Mouse (Mus musculus) bone marrow, adult 2 months (tissue): ENCODE measurements around the gene Cntn3. TPM values are rescaled to one million over a fixed set of nuclear protein-coding genes. Genes with fewer than 3 reads are reported as not detected.

ENCODE experiments used
- H3K27ac ChIP-seq: fragments of 200-500 bp; 2 replicates; pipeline ENCODE4 v1.5.1; 2012; ENCODE audit warnings: low read depth, mild to moderate bottlenecking, control low read depth, inconsistent platforms, low read length; ENCODE audit not compliant: control insufficient read depth, poor library complexity, insufficient read depth
- H3K4me1 ChIP-seq: fragments of 200-500 bp; 2 replicates; pipeline ENCODE4 v1.6.1; 2011; ENCODE audit warnings: low read length; ENCODE audit not compliant: control insufficient read depth, insufficient read depth
- H3K4me3 ChIP-seq: fragments of 200-500 bp; replicated peaks from 2 replicates; pipeline ENCODE3; 2011; ENCODE audit warnings: mild to moderate bottlenecking, low read depth, low read length, control low read depth; ENCODE audit not compliant: control insufficient read depth
- CTCF ChIP-seq: fragments of 200-500 bp; IDR thresholded peaks from 2 replicates; pipeline ENCODE4 v1.5.1; 2011; ENCODE audit warnings: low read length, control low read depth; ENCODE audit not compliant: control insufficient read depth, insufficient read depth
- POLR2A ChIP-seq: fragments of 200-500 bp; IDR thresholded peaks from 2 replicates; pipeline ENCODE4 v1.6.1; 2011; ENCODE audit warnings: low read depth, mild to moderate bottlenecking, control low read depth, low read length, borderline replicate concordance; ENCODE audit not compliant: control insufficient read depth
- WGBS: fragments of 180-500 bp; shearing (Covaris S2); methylation state at CpG from one replicate; pipeline ENCODE4 v1.1.7; 2018; 5-methylcytosine and 5-hydroxymethylcytosine counted together
- polyA plus RNA-seq: library from polyadenylated mRNA; stranded (reverse); fragments of >200 nt; gene quantifications from 2 replicates; pipeline ENCODE4 v1.2.4, GENCODE M21; 2011; ENCODE audit warnings: low replicate concordance; ENCODE audit not compliant: missing spikeins, insufficient read depth, insufficient read length

Cntn3 gene
- polyA plus RNA-seq, 1 experiment, result not detected

GRCm38 (mm10) chr6:102388590-102388989 lies 184.3 kb downstream of the Cntn3 start:
- TF ChIP-seq CTCF (no peak), POLR2A (no peak)
- WGBS, result 79% methylated on average over 4 of the region's 4 CpGs
- H3K4me3 ChIP-seq, result no peak overlapping the region
- no peak overlapping the region for H3K27ac ChIP-seq
- no peaks in the 10 kb centered on the region for H3K4me1 ChIP-seq

GRCm38 (mm10) chr6:102372112-102372511 lies 200.8 kb downstream of the Cntn3 start:
- Histone ChIP-seq H3K4me1 (no peaks in the 10 kb centered on the region), H3K27ac (no peak overlapping the region), H3K4me3 (no peak overlapping the region)
- 43% methylated on average over 1 of the region's 1 CpGs for WGBS
- TF ChIP-seq POLR2A, result no peak
- no peak for TF ChIP-seq CTCF

- Histone ChIP-seq H3K27ac (no peak overlapping the region), H3K4me3 (no peak overlapping the region), H3K4me1 (no peaks in the 10 kb centered on the region)
- TF ChIP-seq POLR2A (no peak), CTCF (no peak)
Measured at GRCm38 (mm10) chr6:102363880-102364279, 209.0 kb downstream of the Cntn3 start.

GRCm38 (mm10) chr6:102363291-102363832 lies 209.5 kb downstream of the Cntn3 start:
- H3K27ac ChIP-seq, result no peak overlapping the region
- 73% methylated on average over 3 of the region's 3 CpGs for WGBS
- no peak overlapping the region for H3K4me3 ChIP-seq
- H3K4me1 ChIP-seq, result no peaks in the 10 kb centered on the region
- TF ChIP-seq CTCF, result no peak
- no peak for TF ChIP-seq POLR2A

- Histone ChIP-seq H3K4me3 (no peak overlapping the region), H3K4me1 (no peaks in the 10 kb centered on the region), H3K27ac (no peak overlapping the region)
- TF ChIP-seq CTCF (no peak), POLR2A (no peak)
- WGBS, result 61% methylated on average over 3 of the region's 3 CpGs
Measured at GRCm38 (mm10) chr6:102332144-102332543, 240.8 kb downstream of the Cntn3 start.

GRCm38 (mm10) chr6:102326711-102327110 lies 246.2 kb downstream of the Cntn3 start:
- H3K4me1 ChIP-seq, result no peaks in the 10 kb centered on the region
- H3K27ac ChIP-seq, result no peak overlapping the region
- TF ChIP-seq POLR2A, result no peak
- TF ChIP-seq CTCF, result no peak
- 71% methylated on average over 2 of the region's 2 CpGs for WGBS
- H3K4me3 ChIP-seq, result no peak overlapping the region

GRCm38 (mm10) chr6:102322614-102323284 lies 250.2 kb downstream of the Cntn3 start:
- 62% methylated on average over 4 of the region's 4 CpGs for WGBS
- Histone ChIP-seq H3K4me1 (no peaks in the 10 kb centered on the region), H3K4me3 (no peak overlapping the region), H3K27ac (no peak overlapping the region)
- TF ChIP-seq CTCF (no peak), POLR2A (no peak)

- TF ChIP-seq CTCF, result no peak
- TF ChIP-seq POLR2A, result no peak
- 85% methylated on average over 3 of the region's 3 CpGs for whole genome bisulfite sequencing
- Histone ChIP-seq H3K4me3 (no peak overlapping the region), H3K27ac (no peak overlapping the region), H3K4me1 (no peaks in the 10 kb centered on the region)
Measured at GRCm38 (mm10) chr6:102319755-102320154, 253.1 kb downstream of the Cntn3 start.
